Mouse (Mus musculus): ENCODE measurements around the gene Kctd21. TPM values are rescaled to one million over a fixed set of nuclear protein-coding genes. Genes with fewer than 3 reads are reported as not detected.

Gene Kctd21
- total and polyA plus RNA-seq, 3 experiments: 0.22 to 1.9 (median 1.7) TPM

GRCm38 (mm10) chr7:97379304-97379703, 47.2 kb downstream of the Kctd21 start:
- DNase-seq (ENCODE audit: low spot score): no peak
- no peak for TF ChIP-seq GATA1 (IDR thresholded peaks at IDR 0.05; ENCODE audit: borderline replicate concordance, low read length)
- no peak for TF ChIP-seq TAL1 (conservative IDR thresholded peaks at IDR 0.05; ENCODE audit: low read depth, low read length)
- no peak for TF ChIP-seq CTCF (IDR thresholded peaks at IDR 0.05; ENCODE audit: low read depth, low read length)
- Histone ChIP-seq H3K36me3 (replicated peaks) (peaks cover 90% of the 10 kb centered on the region), H3K4me3 (ENCODE audit: low read depth, low read length) (no peak overlapping the region), H3K9me3 (replicated peaks) (no peaks in the 10 kb centered on the region), H3K4me1 (ENCODE audit: insufficient read depth, low read depth, low read length) (peaks cover 8% of the 10 kb centered on the region; the same call in 1 of the 2 replicates), H3K27me3 (ENCODE audit: insufficient read depth, low read length) (no peaks in the 10 kb centered on the region)
- no peak for ATAC-seq (ENCODE audit: extremely low read depth, insufficient number of reproducible peaks, low FRiP score, poor library complexity, severe bottlenecking)

GRCm38 (mm10) chr7:97380500-97381123, 48.5 kb downstream of the Kctd21 start:
- Histone ChIP-seq H3K4me3 (ENCODE audit: low read depth, low read length) (no peak overlapping the region), H3K36me3 (replicated peaks) (peaks cover 90% of the 10 kb centered on the region), H3K9me3 (replicated peaks) (no peaks in the 10 kb centered on the region), H3K4me1 (ENCODE audit: insufficient read depth, low read depth, low read length) (peaks cover 10% of the 10 kb centered on the region; the same call in 1 of the 2 replicates), H3K27me3 (ENCODE audit: insufficient read depth, low read length) (no peaks in the 10 kb centered on the region)
- TF ChIP-seq GATA2 (IDR thresholded peaks at IDR 0.05; ENCODE audit: borderline replicate concordance, low read depth, low read length) (no peak), CTCF (IDR thresholded peaks at IDR 0.05; ENCODE audit: low read depth, low read length) (no peak), GATA1 (IDR thresholded peaks at IDR 0.05; ENCODE audit: borderline replicate concordance, low read length) (no peak), POLR2AphosphoS5 (IDR thresholded peaks at IDR 0.05; ENCODE audit: insufficient replicate concordance, low read depth, low read length) (no peak), TAL1 (conservative IDR thresholded peaks at IDR 0.05; ENCODE audit: low read depth, low read length) (no peak)
- DNase-seq (ENCODE audit: low spot score) (no peak), ATAC-seq (ENCODE audit: extremely low read depth, insufficient number of reproducible peaks, low FRiP score, poor library complexity, severe bottlenecking) (no peak)

- no peak overlapping the region for H3K4me3 ChIP-seq (ENCODE audit: low read depth, low read length)
- DNase-seq (ENCODE audit: low spot score) (no peak), ATAC-seq (ENCODE audit: extremely low read depth, insufficient number of reproducible peaks, low FRiP score, poor library complexity, severe bottlenecking) (no peak)
- no peaks in the 10 kb centered on the region for H3K9me3 ChIP-seq (replicated peaks)
- no peak for TF ChIP-seq GATA2 (IDR thresholded peaks at IDR 0.05; ENCODE audit: borderline replicate concordance, low read depth, low read length)
- no peak for TF ChIP-seq TAL1 (conservative IDR thresholded peaks at IDR 0.05; ENCODE audit: low read depth, low read length)
- TF ChIP-seq GATA1 (IDR thresholded peaks at IDR 0.05; ENCODE audit: borderline replicate concordance, low read length): no peak
- TF ChIP-seq CTCF (IDR thresholded peaks at IDR 0.05; ENCODE audit: low read depth, low read length): no peak
- TF ChIP-seq POLR2AphosphoS5 (IDR thresholded peaks at IDR 0.05; ENCODE audit: insufficient replicate concordance, low read depth, low read length): no peak
- peaks cover 93% of the 10 kb centered on the region for H3K36me3 ChIP-seq (replicated peaks)
- no peaks in the 10 kb centered on the region for H3K27me3 ChIP-seq (ENCODE audit: insufficient read depth, low read length)
- H3K4me1 ChIP-seq (ENCODE audit: insufficient read depth, low read depth, low read length): peaks cover 7% of the 10 kb centered on the region; the same call in 1 of the 2 replicates
These were observed 50.5 kb downstream of the Kctd21 start for GRCm38 (mm10) chr7:97382661-97383060.

DNA sequence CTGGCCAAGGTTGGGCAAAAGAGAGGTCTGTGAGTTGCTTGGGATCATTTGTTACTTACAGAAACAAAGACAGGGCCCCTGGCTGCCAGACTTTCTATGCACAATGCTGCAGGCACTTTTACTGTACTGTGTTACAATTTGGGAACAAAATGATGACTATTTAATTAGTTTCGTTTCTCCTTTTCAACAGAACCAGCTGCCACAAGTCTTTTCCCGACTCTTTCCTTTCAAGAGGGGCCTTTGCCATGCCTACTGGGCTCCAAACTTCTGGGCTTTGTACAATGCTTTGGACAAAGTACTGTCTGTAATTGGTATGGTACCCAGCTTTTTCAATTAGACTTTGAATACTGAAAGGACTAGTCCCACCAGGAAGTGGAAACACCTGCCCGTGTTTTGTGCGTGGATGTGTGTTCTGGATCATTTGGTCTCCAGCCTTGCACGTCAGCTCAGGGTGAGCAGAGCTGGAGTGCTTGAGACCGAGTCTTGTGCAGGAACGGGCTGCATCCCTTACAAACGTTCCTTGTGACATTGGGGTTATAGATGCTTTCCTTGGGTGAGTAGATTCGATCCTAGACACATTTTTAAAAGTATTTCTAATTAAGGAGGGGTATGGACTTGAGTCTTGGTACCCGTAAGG, 51.5 kb downstream of the Kctd21 start:
- DNase-seq (ENCODE audit: low spot score) (no peak), ATAC-seq (ENCODE audit: extremely low read depth, insufficient number of reproducible peaks, low FRiP score, poor library complexity, severe bottlenecking) (no peak)
- no peaks in the 10 kb centered on the region for H3K27me3 ChIP-seq (ENCODE audit: insufficient read depth, low read length)
- H3K36me3 ChIP-seq (replicated peaks): peaks cover 93% of the 10 kb centered on the region
- no peak overlapping the region for H3K4me3 ChIP-seq (ENCODE audit: low read depth, low read length)
- H3K9me3 ChIP-seq (replicated peaks): no peaks in the 10 kb centered on the region
- TF ChIP-seq GATA1 (IDR thresholded peaks at IDR 0.05; ENCODE audit: borderline replicate concordance, low read length) (no peak), POLR2AphosphoS5 (IDR thresholded peaks at IDR 0.05; ENCODE audit: insufficient replicate concordance, low read depth, low read length) (no peak), CTCF (IDR thresholded peaks at IDR 0.05; ENCODE audit: low read depth, low read length) (no peak), GATA2 (IDR thresholded peaks at IDR 0.05; ENCODE audit: borderline replicate concordance, low read depth, low read length) (no peak), TAL1 (conservative IDR thresholded peaks at IDR 0.05; ENCODE audit: low read depth, low read length) (no peak)
- H3K4me1 ChIP-seq (ENCODE audit: insufficient read depth, low read depth, low read length): peaks cover 9% of the 10 kb centered on the region; the same call in 1 of the 2 replicates

DNA sequence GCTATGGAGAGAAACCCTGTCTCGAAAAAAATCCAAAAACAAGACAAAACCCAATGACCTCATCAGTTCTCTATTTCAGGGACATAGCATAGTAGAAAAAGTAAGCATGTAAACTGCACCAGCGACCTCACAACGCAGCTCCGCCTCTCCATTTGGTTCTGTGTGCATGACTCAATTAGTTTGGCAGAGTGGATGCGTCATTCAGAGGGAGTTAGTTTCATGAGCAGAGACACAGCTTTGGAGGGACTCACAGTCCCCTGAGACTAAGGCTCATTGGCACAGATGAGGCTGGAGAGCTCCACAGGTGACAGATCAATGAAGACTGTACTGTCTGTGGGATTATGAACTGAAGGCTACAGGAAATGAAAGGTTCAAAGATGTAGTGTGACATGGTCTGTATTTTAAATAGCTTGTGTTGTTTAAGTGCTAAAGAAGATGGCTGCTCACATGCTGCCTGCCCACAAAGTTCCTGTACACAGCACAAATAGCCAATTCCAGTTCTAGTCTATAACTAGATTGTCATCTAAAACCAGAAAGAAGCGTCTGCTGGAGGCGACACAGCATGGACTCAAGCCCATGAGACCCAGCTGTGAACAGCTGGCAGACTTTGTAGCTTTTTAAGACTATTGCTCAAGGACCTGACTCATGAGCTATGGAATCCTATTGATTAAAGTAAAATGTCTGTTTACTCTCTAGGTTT, 54.1 kb downstream of the Kctd21 start:
- Histone ChIP-seq H3K4me3 (ENCODE audit: low read depth, low read length) (no peak overlapping the region), H3K27me3 (ENCODE audit: insufficient read depth, low read length) (no peaks in the 10 kb centered on the region), H3K4me1 (ENCODE audit: insufficient read depth, low read depth, low read length) (peaks cover 9% of the 10 kb centered on the region; the same call in 1 of the 2 replicates), H3K36me3 (replicated peaks) (peaks cover 97% of the 10 kb centered on the region), H3K9me3 (replicated peaks) (no peaks in the 10 kb centered on the region)
- TF ChIP-seq POLR2AphosphoS5 (IDR thresholded peaks at IDR 0.05; ENCODE audit: insufficient replicate concordance, low read depth, low read length) (no peak), CTCF (IDR thresholded peaks at IDR 0.05; ENCODE audit: low read depth, low read length) (no peak), GATA2 (IDR thresholded peaks at IDR 0.05; ENCODE audit: borderline replicate concordance, low read depth, low read length) (no peak), GATA1 (IDR thresholded peaks at IDR 0.05; ENCODE audit: borderline replicate concordance, low read length) (no peak), TAL1 (conservative IDR thresholded peaks at IDR 0.05; ENCODE audit: low read depth, low read length) (no peak)
- no peak for DNase-seq (ENCODE audit: low spot score)
- no peak for ATAC-seq (ENCODE audit: extremely low read depth, insufficient number of reproducible peaks, low FRiP score, poor library complexity, severe bottlenecking)

DNA sequence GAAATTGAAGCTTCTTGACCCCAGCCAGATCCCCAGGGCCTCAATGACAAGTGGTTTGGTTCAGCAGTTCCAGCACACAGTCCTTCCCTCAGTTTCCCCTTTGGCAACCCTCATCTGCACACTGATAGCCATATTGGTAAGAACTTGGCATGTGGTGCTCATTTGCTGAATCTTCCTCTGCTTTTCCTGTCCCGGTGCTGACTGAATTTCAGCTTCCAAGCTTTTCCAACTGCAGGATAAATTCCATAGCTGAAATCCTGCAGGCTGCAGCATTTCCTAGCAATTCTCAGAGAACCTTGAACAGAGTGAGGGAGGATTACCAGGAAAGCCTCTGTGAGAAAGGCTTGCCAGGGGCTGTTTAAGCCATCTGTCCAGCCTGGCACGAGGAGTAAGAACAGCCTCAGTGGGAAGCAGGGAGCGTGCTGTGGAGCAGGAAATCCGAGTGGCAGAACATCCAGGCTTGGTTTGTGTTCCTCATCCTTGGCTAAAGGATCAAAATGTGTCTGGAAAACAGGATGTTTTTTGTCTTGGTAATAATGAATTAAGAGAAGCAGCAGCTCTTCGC, 54.8 kb downstream of the Kctd21 start:
- peaks cover 97% of the 10 kb centered on the region for H3K36me3 ChIP-seq (replicated peaks)
- no peak for ATAC-seq (ENCODE audit: extremely low read depth, insufficient number of reproducible peaks, low FRiP score, poor library complexity, severe bottlenecking)
- TF ChIP-seq GATA2 (IDR thresholded peaks at IDR 0.05; ENCODE audit: borderline replicate concordance, low read depth, low read length): no peak
- no peak for TF ChIP-seq POLR2AphosphoS5 (IDR thresholded peaks at IDR 0.05; ENCODE audit: insufficient replicate concordance, low read depth, low read length)
- TF ChIP-seq GATA1 (IDR thresholded peaks at IDR 0.05; ENCODE audit: borderline replicate concordance, low read length): no peak
- no peak for TF ChIP-seq CTCF (IDR thresholded peaks at IDR 0.05; ENCODE audit: low read depth, low read length)
- TF ChIP-seq TAL1 (conservative IDR thresholded peaks at IDR 0.05; ENCODE audit: low read depth, low read length): no peak
- H3K4me1 ChIP-seq (ENCODE audit: insufficient read depth, low read depth, low read length): peaks cover 9% of the 10 kb centered on the region; the same call in 1 of the 2 replicates
- no peaks in the 10 kb centered on the region for H3K27me3 ChIP-seq (ENCODE audit: insufficient read depth, low read length)
- no peak for DNase-seq (ENCODE audit: low spot score)
- no peaks in the 10 kb centered on the region for H3K9me3 ChIP-seq (replicated peaks)
- H3K4me3 ChIP-seq (ENCODE audit: low read depth, low read length): no peak overlapping the region

All from G1E (cell line).